In the genomic region with DNA sequence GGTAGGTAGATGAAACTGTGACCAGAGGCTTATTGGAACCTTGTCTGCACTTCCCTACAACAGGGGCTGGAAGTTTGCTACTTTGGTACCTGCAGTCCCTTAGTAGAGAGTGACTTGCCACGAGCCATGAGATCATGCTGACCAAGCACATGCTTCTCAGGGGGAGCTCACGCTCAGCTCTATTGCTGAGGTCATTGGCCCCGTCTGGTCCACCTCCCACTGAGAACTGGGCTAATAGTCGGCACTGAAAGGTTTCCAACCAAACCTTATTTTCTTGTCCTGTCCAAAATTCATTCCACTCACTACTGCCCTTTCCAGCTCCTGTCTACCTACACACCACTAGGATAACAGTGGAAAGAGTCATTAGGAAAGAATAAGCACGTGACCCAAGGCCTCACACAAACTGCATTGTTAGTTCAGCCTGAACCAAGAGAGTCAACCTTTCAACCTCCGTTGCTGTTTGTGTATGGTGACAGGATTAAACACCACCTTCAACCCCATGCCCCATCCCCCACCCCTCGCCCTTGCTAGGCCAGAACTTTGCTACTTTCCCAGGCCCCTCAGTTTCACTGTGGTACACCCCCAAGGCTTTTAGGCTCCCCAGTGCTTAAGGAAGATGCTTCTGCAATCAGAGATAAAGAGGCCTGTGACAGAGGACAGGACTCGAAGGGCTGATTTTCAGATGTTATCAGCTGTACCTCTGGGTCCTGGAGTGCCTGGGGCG, we compare ENCODE assay signal across 9 mouse cellular contexts. TPM values are rescaled to one million over a fixed set of nuclear protein-coding genes. Genes with fewer than 3 reads are reported as not detected.
DNase-seq lines count a peak whose midpoint lies in the region; ATAC-seq lines count a peak whose summit lies in the region.
"Had no signal": no experiment of that assay in that cellular context is flagged by ENCODE, and none has a peak within 500 bp of the region (broad histone marks: within the 10 kb centered on the region; RNA-seq: fewer than 3 reads in every experiment).

No protein-coding gene starts in this region.

- no peak overlapping the region for H3K9ac ChIP-seq in heart, embryonic 12.5 days
- H3K9ac ChIP-seq in stomach, embryonic 15.5 days, result no peak overlapping the region
- H3K9ac ChIP-seq: heart, embryonic 15.5 days had no signal

- H3K27me3 ChIP-seq in heart, embryonic 12.5 days (replicated peaks), result no peaks in the 10 kb centered on the region
- no peaks in the 10 kb centered on the region for H3K27me3 ChIP-seq in embryonic facial prominence, embryonic 10.5 days (replicated peaks; ENCODE audit: low read depth, poor library complexity, severe bottlenecking)
- no peaks in the 10 kb centered on the region for H3K27me3 ChIP-seq in limb, embryonic 10.5 days (ENCODE audit: low read depth, poor library complexity, severe bottlenecking)
- H3K27me3 ChIP-seq in stomach, embryonic 15.5 days (replicated peaks), result no peaks in the 10 kb centered on the region
- H3K27me3 ChIP-seq: heart, embryonic 15.5 days had no signal

- 0 out of 2 replicates have a peak, but pooled peaks cover 3% of the 10 kb centered on the region for H3K36me3 ChIP-seq in heart, embryonic 12.5 days
- H3K36me3 ChIP-seq in embryonic facial prominence, embryonic 10.5 days (replicated peaks), result peaks cover 7% of the 10 kb centered on the region
- peaks cover 8% of the 10 kb centered on the region; the same call in 1 of the 2 replicates for H3K36me3 ChIP-seq in limb, embryonic 10.5 days
- no peaks in the 10 kb centered on the region for H3K36me3 ChIP-seq in stomach, embryonic 15.5 days
- H3K36me3 ChIP-seq: heart, embryonic 15.5 days had no signal

- WGBS in heart, embryonic 12.5 days, result 25% methylated on average over 9 of the region's 9 CpGs
- WGBS in embryonic facial prominence, embryonic 10.5 days, result 19% methylated on average over 9 of the region's 9 CpGs
- WGBS in limb, embryonic 10.5 days, result 45% methylated on average over 9 of the region's 9 CpGs
- WGBS in stomach, embryonic 15.5 days, result 27% methylated on average over 9 of the region's 9 CpGs

- no peak overlapping the region for H3K4me3 ChIP-seq in heart, embryonic 12.5 days
- no peak overlapping the region for H3K4me3 ChIP-seq in embryonic facial prominence, embryonic 10.5 days
- no peak overlapping the region for H3K4me3 ChIP-seq in limb, embryonic 10.5 days
- H3K4me3 ChIP-seq in stomach, embryonic 15.5 days (replicated peaks), result no peak overlapping the region
- H3K4me3 ChIP-seq: heart, embryonic 15.5 days had no signal

- ATAC-seq in heart, embryonic 12.5 days (ENCODE audit: insufficient number of reproducible peaks, low FRiP score), result peak; percentile 51; the same call in 1 of the 2 replicates
- peak; percentile 60 for ATAC-seq in stomach, embryonic 15.5 days (ENCODE audit: insufficient read depth, low FRiP score, low read depth)

- no peak for DNase-seq in heart, adult 18-20 months
- peak; percentile 37 for DNase-seq in embryonic facial prominence, embryonic 10.5 days (ENCODE audit: low spot score)
- peak; percentile 27 for DNase-seq in limb, embryonic 10.5 days (ENCODE audit: low spot score)
- no peak for DNase-seq in spleen, adult 18-20 months
- DNase-seq in gastrocnemius, postnatal 25 days, result no peak
- DNase-seq in right cerebral cortex, postnatal 14 days, result no peak

- no peaks in the 10 kb centered on the region for H3K9me3 ChIP-seq in heart, embryonic 12.5 days (replicated peaks)
- no peaks in the 10 kb centered on the region for H3K9me3 ChIP-seq in embryonic facial prominence, embryonic 10.5 days
- no peaks in the 10 kb centered on the region for H3K9me3 ChIP-seq in limb, embryonic 10.5 days (replicated peaks)
- H3K9me3 ChIP-seq in stomach, embryonic 15.5 days, result no peaks in the 10 kb centered on the region
- H3K9me3 ChIP-seq: heart, embryonic 15.5 days had no signal

- H3K4me1 ChIP-seq in heart, embryonic 12.5 days (replicated peaks), result peaks cover 7% of the 10 kb centered on the region; the same call in 1 of the 2 replicates
- H3K4me1 ChIP-seq in embryonic facial prominence, embryonic 10.5 days, result peaks cover 12% of the 10 kb centered on the region
- no peaks in the 10 kb centered on the region for H3K4me1 ChIP-seq in limb, embryonic 10.5 days
- no peaks in the 10 kb centered on the region for H3K4me1 ChIP-seq in stomach, embryonic 15.5 days
- H3K4me1 ChIP-seq: heart, embryonic 15.5 days had no signal

- H3K4me2 ChIP-seq in heart, embryonic 12.5 days, result no peak overlapping the region
- no peak overlapping the region for H3K4me2 ChIP-seq in stomach, embryonic 15.5 days
- H3K4me2 ChIP-seq: heart, embryonic 15.5 days had no signal

- H3K27ac ChIP-seq in heart, embryonic 12.5 days (ENCODE audit: poor library complexity, severe bottlenecking), result no peak overlapping the region
- H3K27ac ChIP-seq in embryonic facial prominence, embryonic 10.5 days (replicated peaks), result peak overlapping the region; percentile 30; the same call in 1 of the 2 replicates
- no peak overlapping the region for H3K27ac ChIP-seq in limb, embryonic 10.5 days
- no peak overlapping the region for H3K27ac ChIP-seq in stomach, embryonic 15.5 days
- H3K27ac ChIP-seq: heart, embryonic 15.5 days had no signal

RNA-seq across cellular contexts. Expression of a gene that starts 11.4 kb away (rescaled TPM):
- 98.5 and 98.8 TPM in 2 replicates for polyA plus RNA-seq in heart, embryonic 12.5 days (2016; fragmentation: Nextera tagmentation; extraction: Ambion mirVana)
- total RNA-seq in heart, adult 18-20 months (2021), result 100 to 1,000 TPM; 178 to 183 TPM
- polyA plus RNA-seq in embryonic facial prominence, embryonic 10.5 days (2016; fragmentation: Nextera tagmentation; extraction: Ambion mirVana), result 79.3 and 86.5 TPM in 2 replicates
- 67.9 and 73.9 TPM in 2 replicates for polyA plus RNA-seq in limb, embryonic 10.5 days (2016; fragmentation: Nextera tagmentation; extraction: Ambion mirVana)
- polyA plus RNA-seq in stomach, embryonic 15.5 days (2015; fragmentation: Nextera tagmentation; extraction: Ambion mirVana), result 53.4 and 58.3 TPM in 2 replicates
- total RNA-seq in gastrocnemius, postnatal 25 days (2021), result 100 to 1,000 TPM; 161 to 164 TPM

RNA-seq across cellular contexts. Expression of a gene that starts 12.0 kb away (rescaled TPM):
- polyA plus RNA-seq in heart, embryonic 12.5 days (2016; fragmentation: Nextera tagmentation; extraction: Ambion mirVana), result 8.6 and 8.9 TPM in 2 replicates
- total RNA-seq in heart, adult 18-20 months (2021), result 1 to 10 TPM; 1.9 TPM
- polyA plus RNA-seq in embryonic facial prominence, embryonic 10.5 days (2016; fragmentation: Nextera tagmentation; extraction: Ambion mirVana), result 9.3 and 9.5 TPM in 2 replicates
- polyA plus RNA-seq in limb, embryonic 10.5 days (2016; fragmentation: Nextera tagmentation; extraction: Ambion mirVana), result 7.6 and 8.9 TPM in 2 replicates
- 10.1 and 10.5 TPM in 2 replicates for polyA plus RNA-seq in stomach, embryonic 15.5 days (2015; fragmentation: Nextera tagmentation; extraction: Ambion mirVana)
- total RNA-seq in gastrocnemius, postnatal 25 days (2021), result 1 to 10 TPM; 1.5 to 1.9 TPM

Comparison
In these comparisons a context has a peak if more than half of its experiments do, and no peak if none do; other contexts are left out.
1. DNase-seq: peak in embryonic facial prominence, embryonic 10.5 days (single experiment) and limb, embryonic 10.5 days (single experiment); none in heart, adult 18-20 months (0 of 2), spleen, adult 18-20 months (0 of 2), gastrocnemius, postnatal 25 days (single experiment) and right cerebral cortex, postnatal 14 days (single experiment).